Mouse (Mus musculus): ENCODE results near the gene Shc4.

DNA sequence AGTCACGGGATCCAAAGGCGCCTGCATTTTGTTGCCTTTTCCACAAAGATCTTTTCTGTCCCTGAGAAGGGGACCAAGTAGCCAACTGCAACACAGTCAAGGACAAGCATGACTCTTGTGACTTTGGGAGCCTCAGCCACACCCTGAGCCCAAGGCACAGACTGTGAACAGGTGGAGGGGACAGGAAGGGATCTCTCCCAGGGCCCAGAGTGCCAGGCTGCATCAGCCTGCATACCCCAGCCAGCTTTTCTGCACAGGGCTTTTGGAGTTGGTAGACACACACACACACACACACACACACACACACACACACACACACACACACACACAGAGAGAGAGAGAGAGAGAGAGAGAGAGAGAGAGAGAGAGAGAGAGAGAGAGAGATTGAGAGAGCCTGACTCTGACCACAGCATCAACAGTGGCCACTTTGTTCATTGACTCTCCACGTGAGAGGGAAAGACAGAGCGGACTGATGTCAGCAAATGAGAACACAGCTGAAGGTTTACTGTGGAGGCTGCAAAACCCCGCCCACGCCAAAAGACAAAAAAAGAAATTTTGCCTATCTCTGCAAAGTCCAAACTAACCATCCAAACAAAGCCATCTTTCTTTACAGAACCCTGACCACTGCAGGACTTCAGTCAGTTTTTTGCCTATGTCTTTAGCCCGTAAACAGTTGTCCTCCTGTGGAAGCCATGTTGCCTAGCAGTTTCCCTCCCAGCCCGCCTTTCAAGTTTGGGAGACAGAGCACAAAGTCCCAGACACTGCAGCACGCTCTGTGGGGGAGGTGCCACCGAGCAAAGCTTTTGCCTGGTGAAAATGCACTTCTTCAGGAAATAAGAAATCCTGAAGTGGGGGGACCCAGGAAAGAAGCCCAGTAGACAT lies 39.1 kb downstream of the Shc4 start:
- no peak for TF ChIP-seq POLR2A (IDR thresholded peaks at IDR 0.05; ENCODE audit: insufficient read depth, low read depth, low read length)
- no peak for TF ChIP-seq CTCF (IDR thresholded peaks at IDR 0.05)
- no peak for TF ChIP-seq EP300 (IDR thresholded peaks at IDR 0.05; ENCODE audit: insufficient read depth, low read depth, low read length)

Measured in heart, adult 2 months (tissue).